Mouse (Mus musculus) ES-E14 (cell line): Measurements from ENCODE around the gene Xylt1. TPM values are rescaled to one million over a fixed set of nuclear protein-coding genes. Genes with fewer than 3 reads are reported as not detected.

ENCODE experiments used
- DNase-seq: peaks from one replicate; pipeline ENCODE4 v3.0.0-alpha.2; 2013; ENCODE audit warnings: low read depth, low spot score
- H3K27ac ChIP-seq: 2 replicates; pipeline ENCODE4 v1.5.1; 2012; ENCODE audit warnings: low read depth, mild to moderate bottlenecking, low read length, moderate library complexity, mixed read lengths; ENCODE audit not compliant: poor library complexity, insufficient read depth, severe bottlenecking
- H3K36me3 ChIP-seq: 2 replicates; pipeline ENCODE4 v1.6.1; 2012; ENCODE audit warnings: mild to moderate bottlenecking, low read length, moderate library complexity, mixed read lengths; ENCODE audit not compliant: control insufficient read depth, poor library complexity, insufficient read depth, severe bottlenecking
- H3K4me1 ChIP-seq, 2 experiments: fragments of 150-350 bp in 1 of 2; sonication (generic) in 1 of 2; 2 replicates each; pipeline ENCODE4 v1.6.1; 2012; ENCODE audit warnings: low read length in 2 of 2, mild to moderate bottlenecking in 1 of 2, mixed read lengths in 1 of 2; ENCODE audit not compliant: control insufficient read depth in 2 of 2, insufficient read depth in 2 of 2, poor library complexity in 1 of 2
- H3K4me3 ChIP-seq, 2 experiments: fragments of 150-350 bp in 1 of 2; sonication (generic) in 1 of 2; 2 replicates each; pipeline ENCODE4 v1.5.1; 2012; ENCODE audit warnings: low read length in 2 of 2, low read depth in 1 of 2, mild to moderate bottlenecking in 1 of 2, mixed read lengths in 1 of 2; ENCODE audit not compliant: insufficient read depth in 1 of 2, poor library complexity in 1 of 2, severe bottlenecking in 1 of 2
- H3K9ac ChIP-seq: 2 replicates; pipeline ENCODE4 v1.6.1; 2012; ENCODE audit warnings: low read depth, mild to moderate bottlenecking, low read length, mixed read lengths; ENCODE audit not compliant: poor library complexity, insufficient read depth, severe bottlenecking
- H3K9me3 ChIP-seq: fragments of 150-350 bp; sonication (generic); 2 replicates; pipeline ENCODE4 v1.6.1; 2012; ENCODE audit warnings: low read depth, mild to moderate bottlenecking, low read length; ENCODE audit not compliant: control insufficient read depth, insufficient read depth
- CHD2 ChIP-seq: IDR thresholded peaks from 2 replicates; pipeline ENCODE4 v1.6.1; 2014; ENCODE audit warnings: mild to moderate bottlenecking, low read depth, low read length, inconsistent platforms
- HCFC1 ChIP-seq: IDR thresholded peaks from 2 replicates; pipeline ENCODE4 v1.6.1; 2012; ENCODE audit warnings: low read length, inconsistent platforms, borderline replicate concordance; ENCODE audit not compliant: insufficient read depth
- MAFK ChIP-seq: IDR thresholded peaks from 2 replicates; pipeline ENCODE4 v1.6.1; 2014; ENCODE audit warnings: mild to moderate bottlenecking, low read depth, low read length, inconsistent platforms; ENCODE audit not compliant: insufficient read depth
- ZC3H11A ChIP-seq: IDR thresholded peaks from 2 replicates; pipeline ENCODE4 v1.6.1; 2012; ENCODE audit warnings: low read depth, mild to moderate bottlenecking, inconsistent platforms, low read length, borderline replicate concordance
- ZNF384 ChIP-seq: IDR thresholded peaks from 2 replicates; pipeline ENCODE4 v1.6.1; 2012; ENCODE audit warnings: low read depth, low read length, inconsistent platforms
- in situ Hi-C, 2 experiments: fragments of 600-800 bp; cut with MboI; formaldehyde crosslinking; loops; one replicate each; pipeline ENCODE4 v1.15.1; 2025; ENCODE audit warnings: low sequenced_read_pairs in 2 of 2, inconsistent platforms in 1 of 2; ENCODE audit not compliant: unreplicated experiment in 2 of 2
- total RNA-seq: library from RNA; depleted of rRNA; stranded (reverse); fragments of 300-350 nt; gene quantifications from 2 replicates; pipeline ENCODE4 v1.2.3, GENCODE M21; 2012

Xylt1 gene
- total RNA-seq, 1 experiment = 3.6 TPM

DNA sequence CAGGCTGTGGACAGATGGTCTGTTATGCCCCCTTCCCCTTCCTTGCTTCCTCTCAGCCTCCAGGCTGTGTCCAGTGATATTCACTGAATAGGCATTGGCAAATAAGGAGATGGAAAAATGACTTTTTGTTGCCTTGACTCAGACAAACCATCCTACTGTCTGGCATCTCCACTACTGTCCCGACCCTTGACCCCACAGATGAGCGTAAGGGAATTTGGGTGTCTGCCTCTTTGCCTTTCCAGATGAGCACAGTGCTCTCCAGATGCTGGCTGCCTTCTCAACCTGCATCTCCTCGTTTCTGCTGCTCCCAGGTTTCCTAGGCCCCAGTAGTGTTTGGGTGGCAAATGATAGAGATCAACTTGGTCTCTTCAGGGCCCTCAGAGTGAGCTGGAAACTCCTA is 54.3 kb downstream of the Xylt1 start:
- no peak for DNase-seq
- Histone ChIP-seq H3K9ac (no peak overlapping the region), H3K27ac (no peak overlapping the region), H3K36me3 (no peaks in the 10 kb centered on the region), H3K4me1 (no peaks in the 10 kb centered on the region), H3K9me3 (no peaks in the 10 kb centered on the region), H3K4me3 (no peak overlapping the region)
- TF ChIP-seq CHD2 = no peak
- no peak for TF ChIP-seq MAFK
- no peak for TF ChIP-seq ZC3H11A
- TF ChIP-seq HCFC1 = no peak
- TF ChIP-seq ZNF384 = no peak
- in situ Hi-C loops = no loop called here

DNA sequence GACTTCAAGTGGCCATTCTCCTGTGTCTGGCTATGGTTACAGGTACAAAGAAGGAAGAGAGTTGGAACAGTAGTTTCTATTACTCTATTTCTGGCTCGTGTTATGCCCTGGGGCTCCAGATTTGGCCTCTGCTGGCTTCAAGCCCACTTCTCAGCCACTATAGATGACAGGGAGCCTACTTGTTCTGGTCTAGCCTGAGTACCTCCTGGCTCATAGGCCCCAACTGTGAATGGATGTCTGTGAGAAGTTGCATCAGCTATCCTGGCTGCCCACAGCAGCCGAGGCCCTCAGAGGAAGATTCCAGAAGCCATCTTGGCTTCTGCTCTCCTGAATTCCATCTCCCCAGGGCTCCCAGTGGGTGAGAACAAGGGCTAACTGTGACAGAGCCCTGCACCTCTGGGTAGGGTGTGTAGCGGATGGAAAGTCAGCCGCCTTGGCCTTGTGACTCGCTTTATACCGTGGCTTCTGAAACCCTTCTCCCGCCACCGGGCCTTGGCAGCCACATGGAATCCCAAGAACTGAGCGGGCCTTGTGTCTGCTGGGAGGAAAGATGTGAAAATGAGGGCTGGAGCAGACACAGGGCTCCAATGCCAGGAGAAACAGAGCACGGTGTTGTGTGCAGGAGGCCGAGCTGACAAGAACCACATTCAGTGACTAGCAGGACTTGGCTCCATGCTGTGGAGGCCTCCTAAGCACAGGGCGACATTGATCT is 55.1 kb downstream of the Xylt1 start:
- Histone ChIP-seq H3K4me3 (no peak overlapping the region), H3K4me1 (no peaks in the 10 kb centered on the region), H3K9me3 (no peaks in the 10 kb centered on the region), H3K9ac (no peak overlapping the region), H3K36me3 (no peaks in the 10 kb centered on the region), H3K27ac (no peak overlapping the region)
- no peak for DNase-seq
- in situ Hi-C loops = no loop called here
- no peak for TF ChIP-seq MAFK
- no peak for TF ChIP-seq CHD2
- TF ChIP-seq HCFC1 = no peak
- no peak for TF ChIP-seq ZNF384
- TF ChIP-seq ZC3H11A = no peak

GRCm38 (mm10) chr7:117436892-117437291 is 56.1 kb downstream of the Xylt1 start:
- Histone ChIP-seq H3K4me1 (no peaks in the 10 kb centered on the region), H3K36me3 (no peaks in the 10 kb centered on the region)

GRCm38 (mm10) chr7:117440994-117441393 is 60.2 kb downstream of the Xylt1 start:
- Histone ChIP-seq H3K36me3 (no peaks in the 10 kb centered on the region), H3K27ac (no peak overlapping the region), H3K4me3 (no peak overlapping the region), H3K9ac (no peak overlapping the region), H3K4me1 (no peaks in the 10 kb centered on the region), H3K9me3 (no peaks in the 10 kb centered on the region)
- in situ Hi-C loops = no loop called here
- no peak for TF ChIP-seq ZC3H11A
- TF ChIP-seq MAFK = no peak
- TF ChIP-seq CHD2 = no peak
- no peak for TF ChIP-seq ZNF384
- TF ChIP-seq HCFC1 = no peak
- no peak for DNase-seq

More at GRCm38 (mm10) chr7:117436892-117437291, 56.1 kb downstream of the Xylt1 start:
- no peaks in the 10 kb centered on the region for H3K9me3 ChIP-seq
- H3K27ac ChIP-seq = no peak overlapping the region
- in situ Hi-C loops = no loop called here
- DNase-seq = no peak
- H3K9ac ChIP-seq = no peak overlapping the region
- TF ChIP-seq MAFK = no peak
- TF ChIP-seq ZNF384 = no peak
- TF ChIP-seq HCFC1 = no peak
- no peak for TF ChIP-seq ZC3H11A
- TF ChIP-seq CHD2 = no peak
- no peak overlapping the region for H3K4me3 ChIP-seq

- no peak for TF ChIP-seq CHD2
- no peak for TF ChIP-seq HCFC1
- TF ChIP-seq ZNF384 = no peak
- no peak for TF ChIP-seq MAFK
- no peak for TF ChIP-seq ZC3H11A
- in situ Hi-C loops = no loop called here
- no peaks in the 10 kb centered on the region for H3K9me3 ChIP-seq
Measured at GRCm38 (mm10) chr7:117442639-117443038, 61.9 kb downstream of the Xylt1 start.

More at GRCm38 (mm10) chr7:117442639-117443038, 61.9 kb downstream of the Xylt1 start:
- no peaks in the 10 kb centered on the region for H3K4me1 ChIP-seq
- H3K4me3 ChIP-seq = no peak overlapping the region
- no peak overlapping the region for H3K27ac ChIP-seq
- H3K36me3 ChIP-seq = no peaks in the 10 kb centered on the region
- DNase-seq = no peak
- H3K9ac ChIP-seq = no peak overlapping the region
